Mouse (Mus musculus) liver, embryonic 15.5 days (tissue): ENCODE results near the gene Hes2. TPM values are rescaled to one million over a fixed set of nuclear protein-coding genes. Genes with fewer than 3 reads are reported as not detected.
A peak's percentile ranks its signal among the peaks of the same experiment; 100 is the strongest.

Experiments used
- ATAC-seq: fragments of 200-750 bp; cut with Nextera tagmentation; 2 replicates; pipeline ENCODE4 v1.8.0; 2017; ENCODE audit warnings: moderate number of reproducible peaks, mild to moderate bottlenecking, moderate library complexity; ENCODE audit not compliant: insufficient read depth
- H3K27ac ChIP-seq: fragments of 300-500 bp; sonication (generic); replicated peaks from 2 replicates; pipeline ENCODE4 v1.5.1; 2015; ENCODE audit warnings: mild to moderate bottlenecking, inconsistent platforms
- H3K27me3 ChIP-seq: fragments of 300-500 bp; sonication (generic); 2 replicates; pipeline ENCODE4 v1.6.1; 2015; ENCODE audit warnings: mild to moderate bottlenecking, inconsistent platforms
- H3K36me3 ChIP-seq: fragments of 300-500 bp; sonication (generic); replicated peaks from 2 replicates; pipeline ENCODE4 v1.6.1; 2015; ENCODE audit warnings: moderate library complexity, mild to moderate bottlenecking, inconsistent platforms
- H3K4me1 ChIP-seq: fragments of 300-500 bp; sonication (generic); replicated peaks from 2 replicates; pipeline ENCODE4 v1.6.1; 2015; ENCODE audit warnings: inconsistent platforms
- H3K4me2 ChIP-seq: fragments of 300-500 bp; sonication (generic); 2 replicates; pipeline ENCODE4 v1.6.1; 2015; ENCODE audit warnings: moderate library complexity, mild to moderate bottlenecking, inconsistent platforms
- H3K4me3 ChIP-seq: fragments of 300-500 bp; sonication (generic); replicated peaks from 2 replicates; pipeline ENCODE4 v1.5.1; 2015; ENCODE audit warnings: mild to moderate bottlenecking, inconsistent platforms
- H3K9ac ChIP-seq: fragments of 300-500 bp; sonication (generic); 2 replicates; pipeline ENCODE4 v1.6.1; 2015; ENCODE audit warnings: moderate library complexity, mild to moderate bottlenecking, inconsistent platforms
- H3K9me3 ChIP-seq: fragments of 300-500 bp; sonication (generic); replicated peaks from 2 replicates; pipeline ENCODE4 v1.6.1; 2016; ENCODE audit warnings: inconsistent platforms
- WGBS: fragments of 180-500 bp; shearing (Covaris S2); methylation state at CpG from one replicate; pipeline ENCODE4 v1.1.7; 2015; ENCODE audit warnings: mixed read lengths; ENCODE audit not compliant: insufficient replicate concordance; 5-methylcytosine and 5-hydroxymethylcytosine counted together
- polyA plus RNA-seq: library from polyadenylated mRNA; unstranded; fragments of >200 nt; fragmentation: Nextera tagmentation; extraction: Ambion mirVana; gene quantifications from 2 replicates; pipeline ENCODE4 v1.2.1, GENCODE M21; 2015

Gene Hes2
- polyA plus RNA-seq, 1 experiment from 2014 or later: not detected

- no peak for ATAC-seq
- Histone ChIP-seq H3K4me1 (peaks cover 55% of the 10 kb centered on the region), H3K4me3 (no peak overlapping the region), H3K27ac (no peak overlapping the region), H3K27me3 (no peaks in the 10 kb centered on the region), H3K9ac (no peak overlapping the region), H3K36me3 (no peaks in the 10 kb centered on the region), H3K4me2 (no peak overlapping the region), H3K9me3 (no peaks in the 10 kb centered on the region)
- 58% methylated on average over 4 of the region's 4 CpGs for WGBS
Measured at GRCm38 (mm10) chr4:152189691-152190090, 31.0 kb downstream of the Hes2 start.

DNA sequence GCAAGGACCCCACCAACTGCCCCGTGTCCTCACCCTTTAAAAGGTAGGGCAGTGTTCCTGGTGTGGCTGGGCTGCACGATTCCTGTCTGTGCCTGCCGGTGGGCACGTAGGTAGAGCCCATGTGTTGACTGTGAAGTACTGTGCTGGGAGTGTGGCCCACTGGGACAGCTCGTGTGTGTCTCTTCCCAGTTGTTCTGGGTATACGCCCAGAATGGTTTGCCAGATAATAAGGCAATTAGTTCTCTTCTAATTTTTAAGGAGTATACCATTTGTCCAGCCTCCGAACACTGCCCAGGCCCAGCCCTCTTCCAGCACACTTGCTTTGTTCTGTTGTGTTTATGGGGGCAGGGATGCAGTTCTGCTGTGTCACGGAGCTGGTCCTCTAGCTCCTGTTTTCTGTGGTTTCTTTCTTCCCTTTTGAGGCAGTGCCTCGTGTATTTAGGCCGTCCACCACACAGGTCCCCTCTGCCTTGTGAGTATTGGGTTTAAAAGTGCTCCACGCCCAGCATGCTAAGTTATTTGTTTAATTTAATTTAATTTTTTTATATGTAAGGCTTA is 31.5 kb downstream of the Hes2 start:
- no peaks in the 10 kb centered on the region for H3K36me3 ChIP-seq
- no peaks in the 10 kb centered on the region for H3K9me3 ChIP-seq
- no peaks in the 10 kb centered on the region for H3K27me3 ChIP-seq
- WGBS: 28% methylated on average over 11 of the region's 11 CpGs
- no peak overlapping the region for H3K4me2 ChIP-seq
- H3K27ac ChIP-seq: 0 out of 2 replicates have a peak overlapping the region, but pooled peaks have one; percentile 1
- no peak overlapping the region for H3K4me3 ChIP-seq
- no peak for ATAC-seq
- H3K4me1 ChIP-seq: peaks cover 55% of the 10 kb centered on the region
- H3K9ac ChIP-seq: no peak overlapping the region

- no peak for ATAC-seq
- no peak overlapping the region for H3K4me3 ChIP-seq
- 0 out of 2 replicates have a peak overlapping the region, but pooled peaks have one; percentile 1 for H3K27ac ChIP-seq
- no peaks in the 10 kb centered on the region for H3K36me3 ChIP-seq
- H3K27me3 ChIP-seq: no peaks in the 10 kb centered on the region
- H3K4me1 ChIP-seq: peaks cover 51% of the 10 kb centered on the region
- H3K9ac ChIP-seq: no peak overlapping the region
- H3K9me3 ChIP-seq: no peaks in the 10 kb centered on the region
- 21% methylated on average over 5 of the region's 5 CpGs for WGBS
- 0 out of 2 replicates have a peak overlapping the region, but pooled peaks have one; percentile 8 for H3K4me2 ChIP-seq
Measured at GRCm38 (mm10) chr4:152190701-152191100, 32.0 kb downstream of the Hes2 start.

GRCm38 (mm10) chr4:152192569-152192968 is 33.9 kb downstream of the Hes2 start:
- Histone ChIP-seq H3K9ac (no peak overlapping the region), H3K27me3 (no peaks in the 10 kb centered on the region), H3K4me1 (peaks cover 47% of the 10 kb centered on the region), H3K4me2 (no peak overlapping the region), H3K36me3 (no peaks in the 10 kb centered on the region), H3K4me3 (no peak overlapping the region), H3K9me3 (no peaks in the 10 kb centered on the region), H3K27ac (no peak overlapping the region)
- WGBS: 60% methylated on average over 4 of the region's 4 CpGs
- ATAC-seq: no peak

DNA sequence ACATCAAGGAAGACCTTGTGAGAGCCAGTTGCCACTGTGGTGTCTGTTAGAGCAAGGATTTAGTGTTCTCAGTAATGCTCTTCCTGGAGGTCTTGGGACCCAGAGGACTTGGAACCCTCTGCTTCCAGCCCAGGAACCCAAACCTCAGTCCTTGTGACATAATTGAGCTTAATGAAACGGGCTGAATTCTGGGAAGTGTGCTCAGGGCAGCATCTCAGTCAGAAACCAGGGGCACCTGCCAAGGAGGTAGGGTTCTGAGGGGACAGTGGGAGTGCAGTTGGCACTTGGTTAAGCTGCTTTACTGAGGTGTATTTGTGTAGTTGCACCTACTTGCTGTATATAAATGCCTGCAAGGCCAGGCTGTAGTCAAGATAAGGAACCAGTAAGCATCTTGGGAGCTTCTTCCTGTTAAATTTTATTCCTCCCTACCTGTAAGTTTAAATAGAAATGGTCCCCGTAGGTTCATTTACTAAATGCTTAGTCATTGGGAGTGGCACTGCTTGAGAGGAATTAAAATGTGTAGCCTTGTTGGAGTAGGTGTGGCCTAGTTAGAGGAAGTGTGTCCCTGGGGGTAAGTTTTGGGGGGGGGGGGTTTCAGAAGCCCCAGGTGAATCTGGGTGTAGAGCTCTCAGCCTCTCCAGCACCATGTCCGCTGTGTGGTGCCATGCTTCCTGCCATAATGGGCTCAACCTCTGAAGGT is 36.0 kb downstream of the Hes2 start:
- H3K9ac ChIP-seq: no peak overlapping the region
- no peaks in the 10 kb centered on the region for H3K36me3 ChIP-seq
- H3K4me3 ChIP-seq: no peak overlapping the region
- no peaks in the 10 kb centered on the region for H3K27me3 ChIP-seq
- H3K9me3 ChIP-seq: no peaks in the 10 kb centered on the region
- H3K4me2 ChIP-seq: no peak overlapping the region
- H3K27ac ChIP-seq: no peak overlapping the region
- ATAC-seq: no peak
- H3K4me1 ChIP-seq: peaks cover 44% of the 10 kb centered on the region
- WGBS: 42% methylated on average over 3 of the region's 3 CpGs

GRCm38 (mm10) chr4:152196276-152196675 is 37.6 kb downstream of the Hes2 start:
- no peak for ATAC-seq
- Histone ChIP-seq H3K4me1 (peaks cover 43% of the 10 kb centered on the region), H3K9me3 (no peaks in the 10 kb centered on the region), H3K4me3 (no peak overlapping the region), H3K4me2 (no peak overlapping the region), H3K9ac (no peak overlapping the region), H3K27ac (no peak overlapping the region), H3K27me3 (no peaks in the 10 kb centered on the region), H3K36me3 (no peaks in the 10 kb centered on the region)
- WGBS: 62% methylated on average over 9 of the region's 9 CpGs

DNA sequence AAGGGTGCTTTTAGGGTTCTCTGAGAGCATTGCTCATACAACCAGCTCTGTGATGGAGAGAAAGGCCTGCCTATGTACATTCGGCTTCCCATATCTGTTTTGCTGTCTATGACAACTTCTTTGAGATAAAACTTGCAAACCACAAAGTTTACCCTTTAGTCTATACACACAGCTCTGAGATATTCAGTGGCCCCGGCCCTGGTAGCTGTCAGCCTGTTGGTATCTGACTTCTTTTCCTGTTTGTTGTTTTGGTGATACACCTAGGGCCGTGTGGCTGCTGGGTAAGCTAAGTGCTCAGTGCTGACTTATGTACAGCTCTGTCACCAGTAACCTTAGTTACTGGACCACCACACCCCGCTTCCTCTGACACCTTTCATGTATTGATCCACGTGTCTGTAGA is 38.9 kb downstream of the Hes2 start:
- no peak for ATAC-seq
- Histone ChIP-seq H3K4me2 (no peak overlapping the region), H3K4me3 (no peak overlapping the region), H3K27me3 (no peaks in the 10 kb centered on the region; the same call in 1 of the 2 replicates), H3K27ac (no peak overlapping the region), H3K9ac (no peak overlapping the region), H3K4me1 (peaks cover 51% of the 10 kb centered on the region), H3K9me3 (no peaks in the 10 kb centered on the region), H3K36me3 (no peaks in the 10 kb centered on the region)
- WGBS: 24% methylated on average over 5 of the region's 5 CpGs

DNA sequence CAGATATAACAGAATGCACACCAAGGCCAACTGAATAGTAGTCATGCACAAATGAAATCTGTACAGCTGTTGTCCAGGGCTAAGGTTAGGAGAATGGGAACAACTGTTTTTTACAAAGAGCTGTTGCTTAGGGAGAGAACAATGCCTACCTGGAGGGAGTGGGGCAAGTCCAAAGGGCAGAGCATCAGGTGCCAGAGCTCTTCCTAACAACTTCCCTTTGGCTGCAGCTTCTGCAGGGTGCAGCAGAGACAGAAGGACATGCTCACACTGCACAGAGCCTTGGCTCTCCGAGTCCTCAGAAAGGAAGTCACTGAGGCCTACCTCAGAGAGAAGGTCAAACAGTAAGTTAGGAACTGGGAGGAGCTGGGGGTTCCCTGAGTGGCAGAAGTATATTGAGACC is 41.0 kb downstream of the Hes2 start:
- Histone ChIP-seq H3K27ac (no peak overlapping the region), H3K4me1 (peaks cover 50% of the 10 kb centered on the region), H3K27me3 (no peaks in the 10 kb centered on the region; the same call in 1 of the 2 replicates), H3K4me3 (no peak overlapping the region), H3K9ac (no peak overlapping the region), H3K4me2 (no peak overlapping the region), H3K9me3 (no peaks in the 10 kb centered on the region), H3K36me3 (no peaks in the 10 kb centered on the region)
- 21% methylated on average over 1 of the region's 1 CpGs for WGBS
- no peak for ATAC-seq

GRCm38 (mm10) chr4:152201492-152201891 is 42.8 kb downstream of the Hes2 start:
- Histone ChIP-seq H3K9ac (no peak overlapping the region), H3K9me3 (no peaks in the 10 kb centered on the region), H3K36me3 (no peaks in the 10 kb centered on the region), H3K4me2 (no peak overlapping the region), H3K4me1 (peaks cover 57% of the 10 kb centered on the region), H3K27me3 (no peaks in the 10 kb centered on the region; the same call in 1 of the 2 replicates), H3K4me3 (no peak overlapping the region), H3K27ac (no peak overlapping the region)
- 17% methylated on average over 6 of the region's 6 CpGs for WGBS
- no peak for ATAC-seq

- Histone ChIP-seq H3K9me3 (no peaks in the 10 kb centered on the region), H3K4me3 (no peak overlapping the region), H3K36me3 (no peaks in the 10 kb centered on the region), H3K9ac (no peak overlapping the region), H3K4me1 (peaks cover 48% of the 10 kb centered on the region), H3K27me3 (no peaks in the 10 kb centered on the region; the same call in 1 of the 2 replicates), H3K4me2 (no peak overlapping the region), H3K27ac (no peak overlapping the region)
- no peak for ATAC-seq
- WGBS: 61% methylated on average over 1 of the region's 1 CpGs
Measured at GRCm38 (mm10) chr4:152202418-152202817, 43.8 kb downstream of the Hes2 start.

- no peak for ATAC-seq
- Histone ChIP-seq H3K9ac (no peak overlapping the region), H3K9me3 (no peaks in the 10 kb centered on the region), H3K4me3 (no peak overlapping the region), H3K36me3 (no peaks in the 10 kb centered on the region), H3K27me3 (no peaks in the 10 kb centered on the region; the same call in 1 of the 2 replicates), H3K4me2 (no peak overlapping the region), H3K4me1 (peaks cover 43% of the 10 kb centered on the region), H3K27ac (no peak overlapping the region)
- WGBS: 64% methylated on average over 3 of the region's 3 CpGs
Measured at GRCm38 (mm10) chr4:152202905-152203304, 44.2 kb downstream of the Hes2 start.
